Mouse (Mus musculus) thymus, adult 2 months (tissue): ENCODE measurements at regions not wholly inside any gene's neighbourhood (a gene's known extent, or its start where the extent isn't known, plus 50 kb on each side); places are given as distances from the start of the nearest gene placed in this dataset.

Source experiments
- DNase-seq: peaks from one replicate; pipeline ENCODE4 v3.0.0; 2021
- H3K27ac ChIP-seq: fragments of 200-500 bp; 2 replicates; pipeline ENCODE4 v1.5.1; 2012; ENCODE audit warnings: low read length, control low read depth; ENCODE audit not compliant: control insufficient read depth, insufficient read depth
- H3K27me3 ChIP-seq: fragments of 200-500 bp; 2 replicates; pipeline ENCODE4 v1.6.1; 2012; ENCODE audit warnings: mild to moderate bottlenecking, low read length, moderate library complexity, mixed read lengths; ENCODE audit not compliant: control insufficient read depth, insufficient read depth
- H3K36me3 ChIP-seq: fragments of 200-500 bp; 2 replicates; pipeline ENCODE4 v1.6.1; 2012; ENCODE audit warnings: mild to moderate bottlenecking, low read length, moderate library complexity; ENCODE audit not compliant: control insufficient read depth, insufficient read depth
- H3K4me1 ChIP-seq: fragments of 200-500 bp; replicated peaks from 2 replicates; pipeline ENCODE4 v1.6.1; 2012; ENCODE audit warnings: low read length; ENCODE audit not compliant: control insufficient read depth, insufficient read depth
- H3K4me3 ChIP-seq: fragments of 200-500 bp; 2 replicates; pipeline ENCODE4 v1.5.1; 2012; ENCODE audit warnings: mild to moderate bottlenecking, low read length, control low read depth, moderate library complexity; ENCODE audit not compliant: control insufficient read depth, insufficient read depth
- CTCF ChIP-seq: fragments of 200-500 bp; IDR thresholded peaks from 2 replicates; pipeline ENCODE4 v1.5.1; 2012; ENCODE audit warnings: mild to moderate bottlenecking, control low read depth, low read length, moderate library complexity, borderline replicate concordance; ENCODE audit not compliant: control insufficient read depth, poor library complexity, insufficient read depth; ENCODE audit errors: extremely low read depth
- POLR2A ChIP-seq: fragments of 200-500 bp; IDR thresholded peaks from 2 replicates; pipeline ENCODE4 v1.6.1; 2012; ENCODE audit warnings: mild to moderate bottlenecking, low read length, control low read depth, moderate library complexity; ENCODE audit not compliant: control insufficient read depth, poor library complexity, insufficient read depth; ENCODE audit errors: extremely low read depth
- WGBS: fragments of 180-500 bp; shearing (Covaris S2); methylation state at CpG from one replicate; pipeline ENCODE4 v1.1.7; 2018; 5-methylcytosine and 5-hydroxymethylcytosine counted together

DNA sequence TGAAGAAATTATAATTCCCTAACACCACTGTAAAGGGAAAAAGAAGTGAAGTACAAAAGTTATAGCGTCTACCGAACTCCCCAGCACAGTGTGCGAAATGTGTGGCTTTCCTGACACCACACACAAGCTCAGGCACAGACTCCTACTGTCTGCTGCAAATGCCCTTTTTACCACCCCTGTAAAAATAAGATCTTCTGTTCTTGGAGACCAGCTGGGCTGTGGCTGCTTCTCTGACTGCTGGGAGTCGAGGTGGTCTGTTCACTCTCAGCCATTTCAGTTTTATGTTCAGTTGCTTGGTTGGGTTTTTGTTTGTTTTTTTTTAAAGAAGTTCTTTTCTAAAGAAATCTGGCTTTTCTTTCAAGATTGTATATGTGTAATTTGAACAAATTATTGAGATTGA lies 409.5 kb downstream of the Fat4 start:
- H3K4me1 ChIP-seq = no peaks in the 10 kb centered on the region
- no peaks in the 10 kb centered on the region for H3K36me3 ChIP-seq
- no peak for DNase-seq
- no peak for TF ChIP-seq POLR2A
- TF ChIP-seq CTCF = no peak
- no peaks in the 10 kb centered on the region for H3K27me3 ChIP-seq
- no peak overlapping the region for H3K4me3 ChIP-seq
- WGBS = 85% methylated on average over 4 of the region's 4 CpGs
- H3K27ac ChIP-seq = no peak overlapping the region

DNA sequence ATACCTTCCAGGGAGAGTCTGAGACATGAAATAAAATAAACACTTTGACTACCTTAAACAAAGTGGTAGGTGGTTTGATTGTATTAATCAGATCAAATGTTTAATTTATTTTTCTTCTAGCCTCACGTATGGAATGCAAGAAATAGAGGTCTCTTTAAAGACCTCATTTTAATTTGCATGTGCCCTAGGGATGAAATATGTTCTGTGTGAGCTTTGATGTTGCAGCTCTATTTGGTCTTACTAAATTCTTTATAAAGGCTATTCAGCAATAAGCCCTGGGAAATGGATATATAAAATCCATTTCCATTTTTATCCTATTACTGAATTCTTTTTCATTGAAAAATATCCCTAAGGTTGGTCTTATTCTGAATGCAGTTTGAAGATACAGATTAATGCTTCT lies 422.7 kb downstream of the Fat4 start:
- Histone ChIP-seq H3K27ac (no peak overlapping the region), H3K4me3 (no peak overlapping the region), H3K4me1 (no peaks in the 10 kb centered on the region), H3K27me3 (no peaks in the 10 kb centered on the region), H3K36me3 (no peaks in the 10 kb centered on the region)
- no peak for TF ChIP-seq CTCF
- no peak for TF ChIP-seq POLR2A
- WGBS = 93% methylated on average over 1 of the region's 1 CpGs
- DNase-seq = no peak

DNA sequence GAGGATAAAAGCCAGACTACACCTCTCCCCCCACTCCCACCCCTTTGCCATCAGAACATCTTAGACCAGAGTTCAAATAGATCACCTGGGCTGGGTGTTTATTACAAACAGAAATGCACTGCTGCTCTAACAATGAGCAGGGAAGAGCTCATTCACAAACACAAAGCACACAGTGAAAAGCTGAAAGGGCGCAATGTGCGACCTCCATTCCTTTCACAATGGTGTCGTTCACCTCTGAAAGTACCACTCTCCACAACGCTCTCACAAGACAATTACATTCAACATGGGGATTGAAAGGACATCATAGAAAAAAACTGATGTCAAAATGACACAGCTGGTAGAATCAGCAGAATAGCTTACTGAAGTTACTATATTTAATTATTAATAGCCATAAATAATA lies 426.8 kb downstream of the Fat4 start:
- H3K36me3 ChIP-seq = no peaks in the 10 kb centered on the region
- H3K27me3 ChIP-seq = no peaks in the 10 kb centered on the region
- no peak for DNase-seq
- no peaks in the 10 kb centered on the region for H3K4me1 ChIP-seq
- 96% methylated on average over 4 of the region's 4 CpGs for WGBS
- TF ChIP-seq CTCF = no peak
- TF ChIP-seq POLR2A = no peak
- H3K4me3 ChIP-seq = no peak overlapping the region
- no peak overlapping the region for H3K27ac ChIP-seq

DNA sequence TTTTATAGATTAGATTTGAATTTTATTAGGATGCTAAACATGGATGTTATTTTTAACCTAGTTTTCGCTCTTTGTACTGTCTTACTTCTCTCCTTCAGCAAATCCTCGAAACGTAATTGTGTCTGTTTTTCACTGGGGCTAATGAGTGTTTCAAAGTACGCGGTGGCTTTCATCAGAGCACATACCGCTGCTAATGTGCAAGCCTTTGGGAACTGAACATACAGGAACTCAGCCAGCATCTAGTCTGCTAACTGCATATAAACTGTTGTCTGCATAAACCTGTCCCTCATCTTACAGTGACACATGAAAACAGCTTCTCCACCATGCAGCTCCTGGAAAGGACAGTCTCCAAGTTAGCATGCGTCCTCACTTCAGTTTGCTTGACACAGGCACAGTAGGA lies 434.1 kb downstream of the Fat4 start:
- 92% methylated on average over 7 of the region's 7 CpGs for WGBS
- H3K36me3 ChIP-seq = no peaks in the 10 kb centered on the region
- no peak overlapping the region for H3K27ac ChIP-seq
- TF ChIP-seq POLR2A = no peak
- TF ChIP-seq CTCF = no peak
- H3K4me1 ChIP-seq = no peaks in the 10 kb centered on the region
- DNase-seq = no peak
- no peak overlapping the region for H3K4me3 ChIP-seq
- H3K27me3 ChIP-seq = no peaks in the 10 kb centered on the region

DNA sequence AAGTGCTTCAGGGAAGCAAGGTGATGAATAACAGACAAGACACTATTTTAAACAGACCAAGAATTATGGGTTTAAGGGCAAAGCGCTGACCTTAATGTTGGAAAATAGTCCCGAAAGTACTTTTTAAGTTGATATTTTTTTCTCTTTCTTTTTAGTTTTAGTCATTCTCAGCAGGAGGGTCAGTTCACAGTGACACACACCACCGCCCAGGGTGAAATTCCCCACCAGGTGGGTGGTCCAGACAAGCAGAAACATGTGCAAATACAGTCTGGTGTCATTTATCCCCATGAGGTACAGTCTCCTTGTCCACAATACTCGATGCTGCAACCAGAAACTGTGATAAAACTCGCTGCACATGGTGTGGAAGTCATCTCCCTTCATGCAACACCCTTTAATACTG lies 435.5 kb downstream of the Fat4 start:
- no peak for DNase-seq
- Histone ChIP-seq H3K4me1 (no peaks in the 10 kb centered on the region), H3K27me3 (no peaks in the 10 kb centered on the region), H3K4me3 (no peak overlapping the region), H3K36me3 (no peaks in the 10 kb centered on the region), H3K27ac (no peak overlapping the region)
- no peak for TF ChIP-seq POLR2A
- TF ChIP-seq CTCF = no peak
- WGBS = 76% methylated on average over 5 of the region's 5 CpGs

DNA sequence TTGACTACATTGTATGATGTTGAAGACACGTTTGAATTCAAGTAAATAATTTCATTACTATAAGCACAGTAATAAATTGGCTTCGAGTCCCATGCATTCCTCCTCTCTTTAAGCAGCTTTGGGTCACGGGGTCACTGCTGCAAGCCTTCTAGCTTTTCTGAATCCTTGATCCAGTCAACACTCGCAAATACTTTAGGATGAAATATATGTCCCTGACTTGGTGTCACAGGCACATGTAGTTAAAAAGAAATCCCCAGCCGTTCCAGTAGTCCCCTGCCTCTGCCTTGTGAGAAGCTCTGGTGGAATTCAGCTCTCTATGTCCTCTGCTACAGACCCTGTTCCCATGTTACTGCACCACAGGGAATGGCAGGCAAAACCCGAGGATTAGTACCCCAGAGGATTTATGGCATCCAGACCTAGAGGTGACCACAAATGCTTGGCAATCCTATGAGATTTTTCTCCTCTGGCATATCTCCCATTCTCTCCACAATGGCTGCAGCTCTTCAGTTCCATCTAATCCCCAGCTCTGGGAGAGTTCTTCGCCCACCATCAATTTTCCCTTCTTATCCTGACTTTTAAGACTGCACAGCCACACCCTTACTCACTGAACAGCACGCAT lies 449.0 kb downstream of the Fat4 start:
- TF ChIP-seq CTCF (no peak), POLR2A (no peak)
- no peaks in the 10 kb centered on the region for H3K36me3 ChIP-seq
- H3K27me3 ChIP-seq = no peaks in the 10 kb centered on the region
- H3K4me3 ChIP-seq = no peak overlapping the region
- DNase-seq = no peak
- no peaks in the 10 kb centered on the region for H3K4me1 ChIP-seq
- whole genome bisulfite sequencing = 81% methylated on average over 8 of the region's 8 CpGs
- no peak overlapping the region for H3K27ac ChIP-seq

DNA sequence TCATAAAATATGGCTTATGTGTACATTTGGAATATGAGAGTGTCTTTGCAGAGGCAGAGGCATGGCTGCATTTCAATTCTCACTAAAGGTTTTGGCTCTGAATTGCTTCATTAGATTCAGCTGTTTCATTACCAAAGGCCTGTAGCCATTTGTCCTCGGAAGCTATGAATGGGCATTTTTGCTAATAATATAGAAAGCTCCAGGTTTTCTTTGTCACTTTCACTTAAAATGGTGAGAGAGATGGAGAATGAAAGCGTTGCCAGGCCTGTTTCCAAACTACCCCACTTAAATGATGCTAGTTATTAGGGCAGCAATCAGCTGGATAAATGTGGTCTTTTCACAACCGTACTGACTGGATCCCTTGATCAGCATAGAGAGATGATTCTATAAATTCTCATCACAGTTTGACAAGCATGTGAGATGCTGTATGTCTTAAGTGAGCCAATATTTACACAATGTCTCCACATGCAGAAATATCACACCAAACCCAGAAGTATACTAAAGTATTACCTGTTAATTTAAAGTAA lies 454.5 kb downstream of the Fat4 start:
- DNase-seq = no peak
- no peak overlapping the region for H3K27ac ChIP-seq
- no peaks in the 10 kb centered on the region for H3K27me3 ChIP-seq
- TF ChIP-seq POLR2A = no peak
- TF ChIP-seq CTCF = no peak
- no peaks in the 10 kb centered on the region for H3K4me1 ChIP-seq
- H3K36me3 ChIP-seq = no peaks in the 10 kb centered on the region
- 90% methylated on average over 3 of the region's 3 CpGs for WGBS
- no peak overlapping the region for H3K4me3 ChIP-seq
